Mouse (Mus musculus) heart, postnatal 0 days (tissue): Measurements from ENCODE around the gene D630003M21Rik. TPM values are rescaled to one million over a fixed set of nuclear protein-coding genes. Genes with fewer than 3 reads are reported as not detected.

Source experiments
- ATAC-seq: fragments of 200-750 bp; cut with Nextera tagmentation; 2 replicates; pipeline ENCODE4 v1.8.0; 2017; ENCODE audit warnings: low read depth, moderate number of reproducible peaks, moderate library complexity; ENCODE audit not compliant: insufficient read depth
- DNase-seq: peaks from one replicate; pipeline ENCODE4 v3.0.0-alpha.2; 2016; ENCODE audit warnings: low spot score
- H3K27ac ChIP-seq: fragments of 300-500 bp; sonication (generic); 2 replicates; pipeline ENCODE4 v1.5.1; 2014; ENCODE audit warnings: low read depth, mild to moderate bottlenecking
- H3K27me3 ChIP-seq: fragments of 300-500 bp; sonication (generic); 2 replicates; pipeline ENCODE4 v1.6.1; 2014; ENCODE audit warnings: low read length, mixed read lengths; ENCODE audit not compliant: control insufficient read depth, insufficient read depth
- H3K36me3 ChIP-seq: fragments of 300-500 bp; sonication (generic); replicated peaks from 2 replicates; pipeline ENCODE4 v1.6.1; 2014; ENCODE audit warnings: low read length, mixed read lengths; ENCODE audit not compliant: control insufficient read depth, insufficient read depth
- H3K4me1 ChIP-seq: fragments of 300-500 bp; sonication (generic); 2 replicates; pipeline ENCODE4 v1.6.1; 2014; ENCODE audit warnings: antibody characterized with exemption; ENCODE audit not compliant: control insufficient read depth, insufficient read depth
- H3K4me2 ChIP-seq: fragments of 300-500 bp; sonication (generic); 2 replicates; pipeline ENCODE4 v1.6.1; 2014; ENCODE audit warnings: low read depth, mild to moderate bottlenecking, low read length, moderate library complexity
- H3K4me3 ChIP-seq: fragments of 300-500 bp; sonication (generic); 2 replicates; pipeline ENCODE4 v1.5.1; 2014; ENCODE audit warnings: low read depth, low read length
- H3K9ac ChIP-seq: fragments of 300-500 bp; sonication (generic); replicated peaks from 2 replicates; pipeline ENCODE4 v1.6.1; 2014; ENCODE audit warnings: low read depth, low read length, mixed read lengths
- H3K9me3 ChIP-seq: fragments of 300-500 bp; sonication (generic); replicated peaks from 2 replicates; pipeline ENCODE4 v1.6.1; 2016; ENCODE audit warnings: low read length; ENCODE audit not compliant: control insufficient read depth
- CTCF ChIP-seq: IDR thresholded peaks from 2 replicates; pipeline ENCODE4 v1.5.1; 2016; ENCODE audit warnings: antibody characterized with exemption, control low read depth, low read depth
- EP300 ChIP-seq: IDR thresholded peaks from 2 replicates; pipeline ENCODE4 v1.6.1; 2016; ENCODE audit warnings: antibody characterized with exemption, low read depth
- WGBS: fragments of 180-500 bp; shearing (Covaris S2); extraction: QIAGEN DNeasy Blood & Tissue Kit; methylation state at CpG from one replicate; pipeline ENCODE4 v1.1.7; 2014; 5-methylcytosine and 5-hydroxymethylcytosine counted together
- polyA plus RNA-seq: library from polyadenylated mRNA; unstranded; fragments of >200 nt; fragmentation: Nextera tagmentation; extraction: Ambion mirVana; gene quantifications from 2 replicates; pipeline ENCODE4 v1.2.1, GENCODE M21; 2015
- total RNA-seq: library from RNA; depleted of rRNA; stranded (reverse); fragments of >200 nt; gene quantifications from 2 replicates; pipeline ENCODE4 v1.2.3, GENCODE M21; 2014; ENCODE audit warnings: low replicate concordance

The D630003M21Rik gene
- total and polyA plus RNA-seq, 2 experiments from 2014 or later = 2.1 to 2.4 TPM

GRCm38 (mm10) chr2:158144750-158145527, 84.1 kb downstream of the D630003M21Rik start:
- ATAC-seq (no peak), DNase-seq (no peak)
- 37% methylated on average over 6 of the region's 6 CpGs for WGBS
- TF ChIP-seq CTCF (no peak), EP300 (no peak)
- H3K36me3 ChIP-seq = peaks cover 9% of the 10 kb centered on the region
- H3K4me2 ChIP-seq = peak overlapping the region; percentile 76
- H3K4me3 ChIP-seq = peak overlapping the region; percentile 54
- H3K27ac ChIP-seq = peak overlapping the region; percentile 96
- H3K9ac ChIP-seq = peak overlapping the region; percentile 67
- no peaks in the 10 kb centered on the region for H3K27me3 ChIP-seq
- no peaks in the 10 kb centered on the region for H3K9me3 ChIP-seq
- peaks cover 45% of the 10 kb centered on the region for H3K4me1 ChIP-seq

GRCm38 (mm10) chr2:158144263-158144662, 84.8 kb downstream of the D630003M21Rik start:
- ATAC-seq (no peak), DNase-seq (no peak)
- WGBS = 38% methylated on average over 8 of the region's 8 CpGs
- H3K4me2 ChIP-seq = peak overlapping the region; percentile 76
- peaks cover 9% of the 10 kb centered on the region for H3K36me3 ChIP-seq
- H3K4me3 ChIP-seq = peak overlapping the region; percentile 54
- H3K9ac ChIP-seq = peak overlapping the region; percentile 67
- no peaks in the 10 kb centered on the region for H3K9me3 ChIP-seq
- TF ChIP-seq EP300 = no peak
- no peak for TF ChIP-seq CTCF
- H3K27me3 ChIP-seq = no peaks in the 10 kb centered on the region
- peak overlapping the region; percentile 96 for H3K27ac ChIP-seq
- peaks cover 47% of the 10 kb centered on the region for H3K4me1 ChIP-seq

GRCm38 (mm10) chr2:158143816-158144215, 85.2 kb downstream of the D630003M21Rik start:
- H3K27ac ChIP-seq = peak overlapping the region; percentile 96
- TF ChIP-seq EP300 (no peak), CTCF (no peak)

GRCm38 (mm10) chr2:158142981-158143380, 86.0 kb downstream of the D630003M21Rik start:
- peak overlapping the region; percentile 43 for H3K9ac ChIP-seq
- H3K9me3 ChIP-seq = no peaks in the 10 kb centered on the region
- H3K4me2 ChIP-seq = peak overlapping the region; percentile 76
- H3K36me3 ChIP-seq = peaks cover 17% of the 10 kb centered on the region
- no peak for TF ChIP-seq EP300
- no peak for TF ChIP-seq CTCF
- peaks cover 58% of the 10 kb centered on the region for H3K4me1 ChIP-seq
- ATAC-seq (no peak), DNase-seq (no peak)
- WGBS = 74% methylated on average over 18 of the region's 18 CpGs
- H3K4me3 ChIP-seq = peak overlapping the region; percentile 10; the same call in 1 of the 2 replicates
- H3K27ac ChIP-seq = peak overlapping the region; percentile 96
- no peaks in the 10 kb centered on the region for H3K27me3 ChIP-seq

More at GRCm38 (mm10) chr2:158143816-158144215, 85.2 kb downstream of the D630003M21Rik start:
- H3K4me2 ChIP-seq = peak overlapping the region; percentile 76
- WGBS = 60% methylated on average over 3 of the region's 3 CpGs
- ATAC-seq (no peak), DNase-seq (no peak)
- H3K9me3 ChIP-seq = no peaks in the 10 kb centered on the region
- H3K27me3 ChIP-seq = no peaks in the 10 kb centered on the region
- H3K4me3 ChIP-seq = peak overlapping the region; percentile 54
- H3K36me3 ChIP-seq = peaks cover 9% of the 10 kb centered on the region
- H3K4me1 ChIP-seq = peaks cover 52% of the 10 kb centered on the region
- 0 out of 2 replicates have a peak overlapping the region, but pooled peaks have one; percentile 15 for H3K9ac ChIP-seq

- Histone ChIP-seq H3K9ac (no peak overlapping the region), H3K27ac (peak overlapping the region; percentile 96), H3K4me2 (no peak overlapping the region), H3K27me3 (no peaks in the 10 kb centered on the region), H3K4me3 (no peak overlapping the region), H3K9me3 (no peaks in the 10 kb centered on the region), H3K36me3 (peaks cover 26% of the 10 kb centered on the region), H3K4me1 (peaks cover 58% of the 10 kb centered on the region)
- ATAC-seq (peak; percentile 51), DNase-seq (peak; percentile 86)
- TF ChIP-seq EP300 = peak; percentile 82
- no peak for TF ChIP-seq CTCF
- 13% methylated on average over 7 of the region's 7 CpGs for WGBS
Measured at GRCm38 (mm10) chr2:158141690-158142440, 87.2 kb downstream of the D630003M21Rik start.
